Mouse (Mus musculus) embryo, embryonic 10 days (tissue): ENCODE data around the gene Vcpkmt.

ENCODE experiments used
- DNase-seq: peaks from one replicate; pipeline ENCODE4 v3.0.0-alpha.2; 2015; ENCODE audit warnings: low spot score

Vcpkmt gene

DNA sequence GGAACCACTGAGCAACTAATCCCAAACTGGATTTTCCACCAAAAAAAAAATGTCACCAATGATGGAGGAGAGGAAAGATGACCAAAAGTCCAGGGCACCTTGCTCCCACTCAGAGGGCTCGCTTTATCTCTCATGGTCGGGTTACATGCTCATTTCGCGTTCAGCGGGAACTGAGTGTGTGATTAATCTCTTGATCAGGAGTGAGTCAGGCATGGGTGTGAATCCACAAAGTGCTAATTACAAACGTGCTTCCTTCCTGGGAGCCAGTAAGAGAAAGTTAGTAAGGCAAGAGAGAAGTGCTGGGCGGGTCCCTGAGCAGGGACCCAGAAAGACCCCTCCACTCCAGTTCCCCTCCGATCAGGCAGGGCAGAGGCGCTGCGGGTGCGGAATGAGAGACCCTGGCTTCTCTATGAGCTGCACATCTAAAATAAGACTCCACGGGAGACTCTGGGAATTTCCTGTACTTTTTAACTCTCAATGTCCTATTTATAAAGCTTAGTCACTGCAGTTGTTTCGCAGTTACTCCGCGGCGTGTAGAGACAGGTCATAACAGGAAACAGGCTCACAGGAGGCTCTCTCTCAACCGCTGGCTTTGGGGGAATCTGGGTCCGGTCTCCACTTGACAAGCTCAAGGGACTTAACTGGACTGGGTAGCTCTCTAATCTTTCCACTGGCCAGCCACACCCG is 45.0 kb downstream of the Vcpkmt start:
- peak; percentile 44 for DNase-seq

DNA sequence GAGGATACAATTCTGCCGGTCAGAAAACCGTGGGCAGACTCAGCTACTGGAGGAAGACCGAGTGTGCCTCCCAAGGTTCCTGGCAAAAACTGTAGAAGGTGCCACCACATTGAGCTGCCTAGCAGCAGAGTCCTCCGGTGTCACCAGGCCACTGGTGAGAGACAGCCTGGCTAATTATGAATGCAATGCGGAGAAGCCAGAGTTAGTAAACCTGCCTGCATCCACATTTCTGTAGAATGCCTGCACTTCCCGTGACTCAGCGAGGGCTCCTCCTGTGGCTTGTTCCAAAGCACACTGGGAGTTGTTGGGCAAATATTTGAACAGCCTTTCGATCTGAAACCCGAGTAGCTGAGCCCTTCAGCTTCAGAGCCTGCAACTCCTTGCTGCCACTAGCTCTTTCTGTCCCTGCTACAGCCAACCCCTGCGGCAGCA is 45.6 kb downstream of the Vcpkmt start:
- peak; percentile 66 for DNase-seq

DNA sequence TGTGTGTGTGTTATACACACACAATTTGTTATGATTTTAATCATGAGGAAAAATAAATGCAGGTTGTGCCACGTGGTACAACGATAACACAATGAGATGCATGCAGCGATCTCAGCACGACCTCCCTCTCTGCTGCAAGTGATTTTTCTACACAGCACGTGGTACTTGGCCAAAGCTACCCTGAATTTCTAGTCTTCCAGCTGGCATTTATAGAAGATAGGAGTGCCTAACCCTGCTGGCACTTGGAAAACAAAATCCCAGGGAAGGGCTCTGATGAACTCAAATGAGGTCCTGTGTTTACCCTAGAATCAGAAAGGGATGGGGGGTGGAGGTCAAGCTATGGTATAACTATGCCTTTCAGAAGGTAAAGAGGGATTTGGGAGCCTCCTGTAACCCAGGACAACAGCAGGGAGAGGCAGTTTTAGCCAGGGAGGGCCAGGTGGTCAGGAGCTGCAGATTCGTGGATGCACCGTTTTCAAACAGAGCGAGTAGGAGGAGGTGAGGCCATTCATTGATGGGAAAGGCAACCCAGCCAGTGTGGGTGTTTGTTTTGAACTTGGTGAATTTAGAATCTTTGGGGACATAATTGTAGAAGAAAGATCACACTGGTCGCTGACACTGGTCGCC is 46.1 kb downstream of the Vcpkmt start:
- no peak for DNase-seq

DNA sequence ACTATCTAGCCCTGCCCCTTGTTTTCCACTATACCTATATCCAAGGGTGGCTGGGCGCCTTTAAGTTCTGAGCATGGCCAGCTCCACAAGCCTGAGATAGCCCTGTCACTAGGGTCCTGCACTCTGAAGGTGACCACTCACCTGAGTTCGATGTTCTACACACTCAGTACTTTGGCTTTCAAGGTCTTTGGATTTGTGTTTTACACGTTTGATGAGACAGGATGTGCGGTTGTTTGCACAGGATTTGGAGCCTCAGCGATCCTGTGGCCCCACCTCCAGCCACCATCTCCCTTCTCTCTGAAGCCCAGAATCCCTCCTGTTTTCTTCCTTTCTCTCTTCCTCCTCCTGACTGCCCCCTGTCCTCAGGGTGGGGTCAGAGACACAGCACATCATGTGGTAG is 49.6 kb downstream of the Vcpkmt start:
- DNase-seq: no peak

DNA sequence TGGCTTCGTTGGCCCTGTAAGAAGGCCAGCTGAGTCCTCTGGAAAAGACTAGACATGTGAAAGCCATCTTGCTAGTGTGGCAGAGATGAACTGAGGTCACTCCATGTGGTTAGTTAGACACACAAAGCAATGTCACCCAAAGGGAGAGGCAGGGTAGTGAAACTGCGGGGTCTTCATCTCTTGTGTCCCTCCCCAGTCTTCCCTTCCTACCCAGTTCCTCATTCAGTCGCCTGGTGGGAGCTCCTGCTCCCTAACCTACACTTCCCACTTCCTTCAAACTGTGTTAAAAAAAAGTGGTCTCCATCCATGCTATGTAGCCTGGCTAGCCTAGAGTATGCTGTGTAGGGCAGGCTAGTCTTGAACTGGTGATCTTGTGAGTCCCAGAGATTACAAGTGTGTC is 50.3 kb downstream of the Vcpkmt start:
- DNase-seq: no peak

DNA sequence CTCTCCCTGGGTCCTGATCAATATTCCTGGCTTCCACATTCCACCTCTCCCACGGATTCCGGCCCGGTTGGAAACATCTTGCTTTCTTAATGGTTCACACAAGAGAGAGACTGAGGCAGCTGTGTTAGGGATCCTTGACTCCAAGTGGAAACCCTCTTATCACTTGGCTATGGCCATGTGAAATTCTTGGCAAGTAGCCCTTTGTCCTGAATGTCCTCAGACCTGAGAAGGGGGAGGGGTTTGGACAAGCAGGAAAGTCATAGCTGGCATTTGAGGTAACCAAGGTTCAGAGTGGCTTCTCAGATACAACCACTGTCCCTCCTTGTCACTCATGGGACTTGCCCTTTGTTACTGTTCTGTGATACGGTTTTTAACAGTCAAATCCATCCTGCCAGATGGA is 50.7 kb downstream of the Vcpkmt start:
- no peak for DNase-seq

DNA sequence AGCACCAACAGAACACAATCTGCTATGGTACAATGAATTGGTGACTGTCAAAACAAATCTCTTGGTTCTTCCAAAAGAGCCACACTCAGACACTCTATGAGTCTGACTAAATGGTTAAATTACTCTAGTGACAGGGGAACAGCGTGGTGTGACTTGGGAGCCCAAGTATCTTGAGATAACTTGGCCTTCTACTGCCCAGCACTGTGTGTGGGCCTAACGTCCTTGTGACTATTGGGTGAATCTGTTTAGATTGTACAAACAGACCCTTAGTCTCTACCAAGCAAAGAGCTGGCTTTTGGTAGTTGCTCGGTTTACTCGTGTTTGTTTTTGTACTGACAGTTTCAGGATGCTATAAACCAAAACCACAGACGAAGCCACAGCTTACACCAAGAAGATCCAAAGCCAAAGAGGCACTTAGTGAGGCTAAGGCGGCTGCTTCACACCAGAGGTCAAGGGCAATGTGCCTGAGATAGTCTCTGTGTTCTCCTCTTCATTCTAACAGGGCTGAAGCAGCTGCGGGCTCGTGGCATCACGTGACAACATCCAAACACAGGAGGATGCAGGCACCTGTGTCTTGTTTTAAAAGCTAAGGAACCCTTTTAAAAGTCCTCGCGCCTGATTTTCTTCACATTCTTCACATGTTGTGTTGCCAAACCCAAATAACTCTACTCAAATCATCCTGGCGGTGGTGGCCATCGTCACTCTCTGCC is 53.0 kb downstream of the Vcpkmt start:
- no peak for DNase-seq

DNA sequence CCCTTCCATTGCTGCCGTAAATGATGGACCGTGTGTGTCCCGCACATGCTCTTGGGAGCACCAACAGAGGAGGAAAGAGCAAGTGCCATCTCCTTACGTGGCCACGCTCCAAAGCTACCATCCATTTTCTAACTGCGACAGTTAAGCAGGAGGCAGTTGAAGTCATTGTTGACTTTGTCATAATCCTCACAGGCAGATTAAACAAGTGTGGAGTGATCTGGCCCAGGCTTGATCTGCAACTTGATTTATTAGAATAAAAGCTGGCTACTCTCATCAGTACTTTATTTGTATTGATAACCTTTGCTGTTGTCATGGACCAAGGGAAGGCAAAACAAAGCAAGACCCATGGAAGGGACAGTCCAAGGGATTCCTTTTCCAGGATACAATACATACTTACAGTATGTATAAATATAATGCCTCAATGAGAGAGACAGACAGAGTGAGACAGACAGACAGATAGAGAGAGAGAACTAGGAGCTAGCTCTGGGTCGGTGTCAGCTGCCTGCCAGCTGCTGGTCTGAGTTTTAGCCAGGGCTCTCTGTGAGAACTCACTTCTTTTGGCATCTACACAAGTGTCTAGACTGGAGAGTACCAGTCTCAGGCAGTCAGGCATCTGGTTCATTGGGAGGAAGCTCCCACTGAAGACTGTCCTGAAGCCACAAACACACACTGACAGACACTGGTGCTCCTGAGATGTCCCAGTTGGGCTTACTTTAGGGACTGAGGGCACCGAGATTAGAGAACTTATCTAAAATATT is 54.4 kb downstream of the Vcpkmt start:
- DNase-seq: no peak
